Mouse (Mus musculus) hindbrain, embryonic 14.5 days (tissue): Measurements from ENCODE around the gene Tmcc2. TPM values are rescaled to one million over a fixed set of nuclear protein-coding genes. Genes with fewer than 3 reads are reported as not detected.

Experiments
- ATAC-seq: fragments of 200-750 bp; cut with Nextera tagmentation; 2 replicates; pipeline ENCODE4 v1.8.0; 2017; ENCODE audit warnings: moderate number of reproducible peaks, mild to moderate bottlenecking, moderate TSS enrichment, moderate library complexity; ENCODE audit not compliant: low FRiP score
- DNase-seq: peaks from one replicate; pipeline ENCODE4 v3.0.0-alpha.2; 2015; ENCODE audit warnings: low spot score
- H3K27ac ChIP-seq: fragments of 300-500 bp; sonication (generic); 2 replicates; pipeline ENCODE4 v1.5.1; 2014; ENCODE audit warnings: mild to moderate bottlenecking, moderate library complexity
- H3K27me3 ChIP-seq: fragments of 300-500 bp; sonication (generic); 2 replicates; pipeline ENCODE4 v1.6.1; 2014; ENCODE audit warnings: mild to moderate bottlenecking, low read length, mixed read lengths; ENCODE audit not compliant: control insufficient read depth, insufficient read depth
- H3K36me3 ChIP-seq: fragments of 300-500 bp; sonication (generic); replicated peaks from 2 replicates; pipeline ENCODE4 v1.6.1; 2014; ENCODE audit not compliant: control insufficient read depth, insufficient read depth
- H3K4me1 ChIP-seq: fragments of 300-500 bp; sonication (generic); replicated peaks from 2 replicates; pipeline ENCODE4 v1.6.1; 2014; ENCODE audit warnings: antibody characterized with exemption, low read length, mixed read lengths; ENCODE audit not compliant: control insufficient read depth, insufficient read depth
- H3K4me2 ChIP-seq: fragments of 300-500 bp; sonication (generic); replicated peaks from 2 replicates; pipeline ENCODE4 v1.6.1; 2014; ENCODE audit warnings: mild to moderate bottlenecking, moderate library complexity
- H3K4me3 ChIP-seq: fragments of 300-500 bp; sonication (generic); replicated peaks from 2 replicates; pipeline ENCODE4 v1.5.1; 2014; ENCODE audit warnings: mild to moderate bottlenecking, low read length
- H3K9ac ChIP-seq: fragments of 300-500 bp; sonication (generic); 2 replicates; pipeline ENCODE4 v1.6.1; 2014
- H3K9me3 ChIP-seq: fragments of 300-500 bp; sonication (generic); 2 replicates; pipeline ENCODE4 v1.6.1; 2016; ENCODE audit warnings: low read length; ENCODE audit not compliant: control insufficient read depth
- WGBS: fragments of 180-500 bp; shearing (Covaris S2); extraction: QIAGEN DNeasy Blood & Tissue Kit; methylation state at CpG from one replicate; pipeline ENCODE4 v1.1.7; 2014; 5-methylcytosine and 5-hydroxymethylcytosine counted together
- polyA plus RNA-seq: library from polyadenylated mRNA; unstranded; fragments of >200 nt; fragmentation: Nextera tagmentation; extraction: Ambion mirVana; gene quantifications from 2 replicates; pipeline ENCODE4 v1.2.1, GENCODE M21; 2014

The Tmcc2 gene
- polyA plus RNA-seq, 1 experiment from 2014 or later: 31.0 TPM

- no peaks in the 10 kb centered on the region for H3K9me3 ChIP-seq
- no peak overlapping the region for H3K9ac ChIP-seq
- H3K27me3 ChIP-seq: no peaks in the 10 kb centered on the region
- H3K4me2 ChIP-seq: no peak overlapping the region
- no peak overlapping the region for H3K27ac ChIP-seq
- DNase-seq: no peak
- ATAC-seq: no peak
- no peak overlapping the region for H3K4me3 ChIP-seq
- H3K4me1 ChIP-seq: no peaks in the 10 kb centered on the region; the same call in 1 of the 2 replicates
- WGBS: 55% methylated on average over 2 of the region's 2 CpGs
- H3K36me3 ChIP-seq: no peaks in the 10 kb centered on the region
Measured at GRCm38 (mm10) chr1:132396705-132397104, 5.6 kb upstream of the Tmcc2 start.

DNA sequence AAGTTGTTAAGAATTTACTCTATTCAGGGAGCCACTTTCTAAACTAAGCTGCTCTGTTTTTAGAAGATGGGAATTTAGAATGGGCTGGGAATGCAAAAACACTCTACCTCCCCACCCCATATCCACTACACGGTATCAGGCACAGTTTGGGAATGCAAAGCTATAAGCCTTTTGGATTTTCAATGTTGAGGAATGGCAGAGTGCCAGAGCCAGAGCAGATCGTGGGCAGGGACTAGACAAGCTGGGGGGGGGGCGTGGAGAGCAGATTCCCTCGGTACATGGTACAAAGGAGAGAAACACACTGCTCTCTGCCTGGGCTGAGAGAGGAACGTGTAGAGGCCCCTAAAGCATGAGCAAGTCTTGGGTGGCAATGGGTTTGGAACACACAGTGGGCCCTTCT is 1.8 kb upstream of the Tmcc2 start:
- H3K4me2 ChIP-seq: no peak overlapping the region
- no peak for ATAC-seq
- 0 out of 2 replicates have a peak overlapping the region, but pooled peaks have one; percentile 96 for H3K9ac ChIP-seq
- H3K36me3 ChIP-seq: no peaks in the 10 kb centered on the region
- DNase-seq: no peak
- no peaks in the 10 kb centered on the region for H3K27me3 ChIP-seq
- peaks cover 26% of the 10 kb centered on the region for H3K4me1 ChIP-seq
- WGBS: 54% methylated on average over 5 of the region's 5 CpGs
- no peak overlapping the region for H3K4me3 ChIP-seq
- no peaks in the 10 kb centered on the region for H3K9me3 ChIP-seq
- peak overlapping the region; percentile 92; the same call in 1 of the 2 replicates for H3K27ac ChIP-seq

- H3K4me1 ChIP-seq: peaks cover 32% of the 10 kb centered on the region
- under 1% methylated on average over 36 of the region's 54 CpGs for WGBS
- DNase-seq (peak; percentile 80), ATAC-seq (peak; percentile 95)
- H3K36me3 ChIP-seq: no peaks in the 10 kb centered on the region
- peak overlapping the region; percentile 92 for H3K27ac ChIP-seq
- H3K4me2 ChIP-seq: peak overlapping the region; percentile 93
- no peaks in the 10 kb centered on the region for H3K27me3 ChIP-seq
- H3K9me3 ChIP-seq: no peaks in the 10 kb centered on the region
- H3K4me3 ChIP-seq: peak overlapping the region; percentile 89
- peak overlapping the region; percentile 96 for H3K9ac ChIP-seq
Measured at GRCm38 (mm10) chr1:132391580-132392022, 520 bp upstream of the Tmcc2 start.

DNA sequence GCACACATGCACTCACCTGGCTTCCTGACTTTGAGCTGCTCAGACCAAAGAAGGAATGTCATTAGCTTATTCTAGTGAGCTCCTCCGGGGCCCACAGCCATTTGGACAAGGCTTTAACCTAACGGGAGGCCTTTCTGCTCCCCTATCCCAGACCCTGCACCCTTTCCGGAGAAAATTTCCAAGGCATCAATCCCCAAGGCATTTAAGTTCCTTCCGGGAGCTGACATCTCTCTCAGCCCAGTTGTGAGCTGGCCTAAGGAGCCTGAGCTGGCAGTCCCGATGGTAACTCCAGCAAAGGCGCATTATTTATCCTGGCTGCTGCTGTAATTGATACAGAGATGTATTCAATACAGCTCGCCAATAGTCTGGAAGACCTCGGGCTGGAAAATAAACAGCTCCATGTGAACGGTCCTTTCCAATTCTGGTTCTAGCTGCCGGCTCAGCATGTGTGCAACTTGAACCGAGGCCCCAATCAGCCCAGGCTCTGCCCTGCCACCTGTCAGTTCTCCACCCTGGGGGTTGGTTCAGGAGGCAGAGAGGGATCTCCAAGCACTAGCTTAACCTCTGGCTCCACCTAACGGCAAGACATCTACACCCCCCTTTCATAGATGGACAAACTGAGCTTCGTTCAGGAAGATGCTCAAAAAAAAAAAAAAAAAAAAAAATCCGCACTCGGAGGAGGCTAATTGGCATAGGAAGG is 1.0 kb downstream of the Tmcc2 start:
- WGBS: 10% methylated on average over 15 of the region's 15 CpGs
- ATAC-seq: no peak; the same call in 1 of the 2 replicates
- peak overlapping the region; percentile 92 for H3K27ac ChIP-seq

DNA sequence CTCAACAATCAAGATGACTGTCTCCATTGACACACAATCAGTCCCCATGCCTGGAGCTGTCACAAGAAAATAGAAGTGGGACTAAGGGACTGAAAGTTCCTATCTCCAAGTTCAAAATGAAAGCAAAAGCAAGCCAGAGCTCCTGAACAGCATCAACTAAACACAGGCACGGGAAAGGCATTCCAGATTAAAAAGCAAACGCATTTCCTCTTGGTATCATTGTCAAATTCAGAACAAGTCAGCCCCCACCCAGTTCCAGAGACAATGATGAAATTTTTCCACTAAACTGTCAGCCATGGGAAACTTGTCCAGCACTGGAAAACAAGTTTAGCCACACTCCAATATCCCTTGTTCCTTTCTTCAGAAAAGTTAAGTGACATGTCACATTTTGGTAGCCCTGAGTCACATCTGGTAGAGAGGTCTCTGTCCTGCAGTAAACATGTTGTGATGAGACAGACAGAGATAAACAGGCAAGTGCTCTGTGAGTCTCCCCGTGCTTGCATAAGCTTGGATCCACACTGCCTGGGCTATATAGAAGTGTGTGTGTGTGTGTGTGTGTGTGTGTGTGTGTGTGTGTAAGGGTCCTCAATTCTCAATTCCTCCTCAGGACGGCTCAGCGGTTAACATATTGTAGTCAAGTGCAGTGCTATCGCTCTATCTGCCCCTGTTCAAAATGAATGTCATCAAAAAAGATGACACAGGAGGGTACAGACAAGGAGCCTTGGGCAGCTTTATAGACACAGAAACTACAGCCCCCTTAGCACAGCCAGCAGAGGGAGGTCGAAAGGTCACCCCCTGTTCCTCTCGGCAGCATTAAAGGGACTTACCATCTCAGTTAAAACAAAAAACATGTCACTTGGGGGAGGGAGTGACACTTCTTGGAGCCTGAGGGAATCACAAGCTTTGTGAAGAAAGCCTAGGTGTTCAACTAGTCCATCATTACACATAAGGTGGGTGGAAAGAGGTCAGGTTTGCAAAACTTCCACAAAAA is 2.0 kb downstream of the Tmcc2 start:
- no peaks in the 10 kb centered on the region for H3K9me3 ChIP-seq
- 43% methylated on average over 8 of the region's 8 CpGs for WGBS
- H3K27me3 ChIP-seq: no peaks in the 10 kb centered on the region
- no peaks in the 10 kb centered on the region for H3K36me3 ChIP-seq
- DNase-seq (no peak), ATAC-seq (no peak)
- H3K9ac ChIP-seq: peak overlapping the region; percentile 96
- H3K4me1 ChIP-seq: peaks cover 54% of the 10 kb centered on the region
- H3K4me3 ChIP-seq: peak overlapping the region; percentile 89
- peak overlapping the region; percentile 93 for H3K4me2 ChIP-seq
- H3K27ac ChIP-seq: peak overlapping the region; percentile 32; the same call in 1 of the 2 replicates

More for the DNA sequence above, 1.0 kb downstream of the Tmcc2 start:
- Histone ChIP-seq H3K9me3 (no peaks in the 10 kb centered on the region), H3K27me3 (no peaks in the 10 kb centered on the region), H3K9ac (peak overlapping the region; percentile 96), H3K4me2 (peak overlapping the region; percentile 93), H3K36me3 (no peaks in the 10 kb centered on the region), H3K4me3 (peak overlapping the region; percentile 89), H3K4me1 (peaks cover 45% of the 10 kb centered on the region)
- peak; percentile 63 for DNase-seq

GRCm38 (mm10) chr1:132387943-132388342 is 3.1 kb downstream of the Tmcc2 start:
- H3K36me3 ChIP-seq: no peaks in the 10 kb centered on the region
- H3K27me3 ChIP-seq: no peaks in the 10 kb centered on the region
- H3K9me3 ChIP-seq: no peaks in the 10 kb centered on the region
- no peak overlapping the region for H3K27ac ChIP-seq
- peak overlapping the region; percentile 93 for H3K4me2 ChIP-seq
- WGBS: 30% methylated on average over 4 of the region's 4 CpGs
- H3K4me1 ChIP-seq: peaks cover 54% of the 10 kb centered on the region
- DNase-seq (no peak), ATAC-seq (no peak)
- no peak overlapping the region for H3K4me3 ChIP-seq
- 0 out of 2 replicates have a peak overlapping the region, but pooled peaks have one; percentile 24 for H3K9ac ChIP-seq

GRCm38 (mm10) chr1:132386266-132386665 is 4.8 kb downstream of the Tmcc2 start:
- peak overlapping the region; percentile 52; the same call in 1 of the 2 replicates for H3K27ac ChIP-seq
- WGBS: 60% methylated on average over 4 of the region's 4 CpGs
- ATAC-seq: no peak
- H3K36me3 ChIP-seq: no peaks in the 10 kb centered on the region
- no peaks in the 10 kb centered on the region for H3K27me3 ChIP-seq
- no peaks in the 10 kb centered on the region for H3K9me3 ChIP-seq
- no peak for DNase-seq
- H3K4me3 ChIP-seq: no peak overlapping the region
- H3K4me1 ChIP-seq: peaks cover 54% of the 10 kb centered on the region
- no peak overlapping the region for H3K4me2 ChIP-seq
- H3K9ac ChIP-seq: no peak overlapping the region

DNA sequence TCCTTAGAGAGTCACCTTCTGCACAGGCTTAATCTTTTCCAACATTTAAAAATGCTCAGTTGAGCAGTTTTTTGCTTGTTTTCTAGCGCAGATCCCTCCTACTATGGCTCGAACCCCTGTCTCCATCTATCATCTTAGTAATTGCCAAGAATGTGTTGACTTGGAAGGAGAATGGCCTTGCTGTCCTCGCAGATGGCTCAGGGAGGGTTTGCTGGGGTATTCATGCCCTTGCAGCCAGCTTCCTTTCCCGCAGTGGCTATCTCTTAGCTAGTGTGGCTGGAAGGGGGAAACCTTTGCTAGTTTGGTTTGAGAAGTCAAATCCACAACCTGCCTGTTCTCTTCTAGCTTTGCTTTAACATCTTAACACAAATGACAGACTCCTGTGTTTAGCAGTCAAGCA is 5.4 kb downstream of the Tmcc2 start:
- H3K4me3 ChIP-seq: no peak overlapping the region
- 57% methylated on average over 4 of the region's 4 CpGs for WGBS
- H3K27ac ChIP-seq: peak overlapping the region; percentile 52
- no peaks in the 10 kb centered on the region for H3K9me3 ChIP-seq
- ATAC-seq (no peak), DNase-seq (no peak)
- no peak overlapping the region; the same call in 1 of the 2 replicates for H3K4me2 ChIP-seq
- no peaks in the 10 kb centered on the region for H3K27me3 ChIP-seq
- peaks cover 54% of the 10 kb centered on the region for H3K4me1 ChIP-seq
- no peak overlapping the region for H3K9ac ChIP-seq
- H3K36me3 ChIP-seq: peaks cover 3% of the 10 kb centered on the region

DNA sequence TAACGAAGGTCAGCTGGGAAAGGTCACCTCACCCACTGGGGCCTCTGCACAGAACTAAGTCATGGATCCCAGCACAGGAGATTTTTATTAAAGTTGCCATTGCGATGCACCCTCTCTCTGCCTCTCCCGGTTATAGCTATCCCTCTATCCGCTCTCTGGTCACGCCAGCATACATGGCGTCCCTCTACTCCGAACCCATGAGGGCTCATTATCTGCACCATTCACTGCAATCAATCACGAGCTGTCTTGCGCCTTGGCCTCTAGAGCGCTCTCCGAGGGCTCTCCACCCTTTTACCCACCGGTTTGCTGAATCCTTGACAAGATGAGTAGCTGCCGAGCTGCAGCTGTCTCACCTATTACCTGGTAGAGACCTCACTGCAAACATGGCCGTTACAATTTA is 5.8 kb downstream of the Tmcc2 start:
- Histone ChIP-seq H3K4me2 (no peak overlapping the region; the same call in 1 of the 2 replicates), H3K27ac (peak overlapping the region; percentile 52), H3K27me3 (no peaks in the 10 kb centered on the region), H3K4me1 (peaks cover 51% of the 10 kb centered on the region), H3K4me3 (no peak overlapping the region), H3K36me3 (peaks cover 8% of the 10 kb centered on the region), H3K9ac (0 out of 2 replicates have a peak overlapping the region, but pooled peaks have one; percentile 3), H3K9me3 (no peaks in the 10 kb centered on the region)
- DNase-seq: peak; percentile 52
- WGBS: 42% methylated on average over 14 of the region's 14 CpGs
- no peak for ATAC-seq
